Mouse (Mus musculus): ENCODE data around the gene Foxs1.

- TF ChIP-seq CTCF (IDR thresholded peaks at IDR 0.05; ENCODE audit: low read depth, low read length) (no peak), POLR2A (IDR thresholded peaks at IDR 0.05; ENCODE audit: extremely low read depth, insufficient read depth, low read length) (no peak)
Observed at GRCm38 (mm10) chr2:152941106-152941505, 8.1 kb upstream of the Foxs1 start.

All from liver, adult 2 months (tissue).